In the genomic region with DNA sequence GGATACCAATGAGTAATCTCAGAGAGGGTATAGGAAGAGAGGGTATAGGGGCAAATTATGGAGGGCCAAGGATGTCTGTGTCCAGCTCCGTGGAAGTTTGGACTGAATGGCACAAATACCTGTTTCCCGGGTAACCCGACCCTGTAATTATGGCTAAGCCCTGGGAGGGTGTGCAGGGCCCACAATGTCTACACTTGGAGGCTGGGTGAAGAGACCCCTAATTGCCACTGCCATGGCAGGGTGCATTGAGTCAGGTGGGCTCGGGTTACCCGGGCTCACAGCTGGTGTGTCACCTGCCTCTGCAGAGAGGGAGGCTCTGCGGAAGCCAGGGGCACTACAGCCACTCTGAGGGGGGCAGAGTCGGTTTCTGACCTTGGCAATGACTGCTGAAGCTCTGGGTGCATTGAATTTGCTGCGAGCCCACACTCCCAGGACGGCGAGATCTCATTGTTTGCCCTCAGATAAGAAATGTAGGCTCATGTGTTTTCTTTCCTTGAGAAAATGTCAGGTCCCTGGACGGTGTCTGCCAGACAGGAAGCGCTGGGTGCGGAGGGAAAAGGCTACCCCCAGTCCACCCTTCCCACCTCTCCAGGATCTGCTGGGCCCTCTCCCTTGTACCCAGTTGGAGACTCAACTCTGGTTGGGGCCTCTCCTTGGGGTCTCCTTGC, we compare ENCODE assay signal across 17 mouse cellular contexts.
DNase-seq lines count a peak whose midpoint lies in the region; ATAC-seq lines count a peak whose summit lies in the region.
"Had no signal": no experiment of that assay in that cellular context is flagged by ENCODE, and none has a peak within 500 bp of the region (broad histone marks: within the 10 kb centered on the region; RNA-seq: fewer than 3 reads in every experiment).

No protein-coding gene starts in this region.

- no peak overlapping the region for H3K4me2 ChIP-seq in heart, embryonic 13.5 days
- H3K4me2 ChIP-seq in midbrain, embryonic 11.5 days: no peak overlapping the region
- H3K4me2 ChIP-seq: liver, embryonic 11.5 days; midbrain, embryonic 12.5 days had no signal

- peaks cover 17% of the 10 kb centered on the region; the same call in 1 of the 2 replicates for H3K27me3 ChIP-seq in heart, embryonic 13.5 days (replicated peaks)
- H3K27me3 ChIP-seq in midbrain, embryonic 10.5 days (ENCODE audit: low read depth, poor library complexity, severe bottlenecking): peaks cover 92% of the 10 kb centered on the region
- no peaks in the 10 kb centered on the region; the same call in none of the 2 replicates for H3K27me3 ChIP-seq in midbrain, embryonic 11.5 days (ENCODE audit: control insufficient read depth, insufficient read depth, low read length)
- H3K27me3 ChIP-seq in limb, embryonic 10.5 days (ENCODE audit: low read depth, poor library complexity, severe bottlenecking): peaks cover 3% of the 10 kb centered on the region; the same call in 1 of the 2 replicates

- H3K36me3 ChIP-seq in heart, embryonic 13.5 days: no peaks in the 10 kb centered on the region
- H3K36me3 ChIP-seq in midbrain, embryonic 10.5 days: no peaks in the 10 kb centered on the region
- no peaks in the 10 kb centered on the region for H3K36me3 ChIP-seq in midbrain, embryonic 11.5 days (ENCODE audit: control insufficient read depth, insufficient read depth, low read length)
- H3K36me3 ChIP-seq in limb, embryonic 10.5 days: peaks cover 26% of the 10 kb centered on the region
- H3K36me3 ChIP-seq: midbrain, embryonic 12.5 days had no signal

- H3K4me1 ChIP-seq in heart, embryonic 13.5 days: peaks cover 50% of the 10 kb centered on the region
- peaks cover 49% of the 10 kb centered on the region for H3K4me1 ChIP-seq in midbrain, embryonic 10.5 days
- peaks cover 16% of the 10 kb centered on the region for H3K4me1 ChIP-seq in midbrain, embryonic 11.5 days (ENCODE audit: control insufficient read depth, insufficient read depth, low read length)
- H3K4me1 ChIP-seq in limb, embryonic 10.5 days: peaks cover 97% of the 10 kb centered on the region

- no peak overlapping the region for H3K4me3 ChIP-seq in heart, embryonic 13.5 days
- H3K4me3 ChIP-seq in midbrain, embryonic 10.5 days: no peak overlapping the region
- H3K4me3 ChIP-seq in midbrain, embryonic 11.5 days (ENCODE audit: low read depth, low read length): no peak overlapping the region
- H3K4me3 ChIP-seq in limb, embryonic 10.5 days: no peak overlapping the region
- H3K4me3 ChIP-seq: midbrain, embryonic 12.5 days had no signal

- H3K9ac ChIP-seq in heart, embryonic 13.5 days: peak overlapping the region; percentile 50; the same call in 1 of the 2 replicates
- no peak overlapping the region for H3K9ac ChIP-seq in midbrain, embryonic 11.5 days (ENCODE audit: low read length)
- H3K9ac ChIP-seq: midbrain, embryonic 12.5 days had no signal

- no peaks in the 10 kb centered on the region for H3K9me3 ChIP-seq in heart, embryonic 13.5 days
- H3K9me3 ChIP-seq in midbrain, embryonic 10.5 days (replicated peaks): no peaks in the 10 kb centered on the region
- no peaks in the 10 kb centered on the region for H3K9me3 ChIP-seq in midbrain, embryonic 11.5 days (ENCODE audit: control insufficient read depth, low read length)
- H3K9me3 ChIP-seq in limb, embryonic 10.5 days (replicated peaks): no peaks in the 10 kb centered on the region
- H3K9me3 ChIP-seq: midbrain, embryonic 12.5 days had no signal

- ATAC-seq in heart, embryonic 13.5 days (ENCODE audit: extremely low read depth, insufficient number of reproducible peaks, low FRiP score, low TSS enrichment): no peak
- ATAC-seq in midbrain, embryonic 11.5 days (ENCODE audit: low FRiP score): no peak
- ATAC-seq: activated CD4-positive, CD25-positive, alpha-beta regulatory T cell, adult 4 months; forebrain, embryonic 14.5 days; Patski had no signal

- WGBS in heart, embryonic 13.5 days: 52% methylated on average over 13 of the region's 13 CpGs
- 74% methylated on average over 13 of the region's 13 CpGs for WGBS in midbrain, embryonic 10.5 days
- 73% methylated on average over 13 of the region's 13 CpGs for WGBS in midbrain, embryonic 11.5 days
- WGBS in limb, embryonic 10.5 days: 74% methylated on average over 13 of the region's 13 CpGs

- H3K27ac ChIP-seq in heart, embryonic 13.5 days (replicated peaks): no peak overlapping the region
- H3K27ac ChIP-seq in midbrain, embryonic 10.5 days (replicated peaks): 0 out of 2 replicates have a peak overlapping the region, but pooled peaks have one; percentile 42
- no peak overlapping the region for H3K27ac ChIP-seq in midbrain, embryonic 11.5 days (ENCODE audit: low read depth, low read length)
- H3K27ac ChIP-seq in limb, embryonic 10.5 days: peak overlapping the region; percentile 7
- H3K27ac ChIP-seq: midbrain, embryonic 12.5 days had no signal

- DNase-seq in heart, postnatal 14 days: no peak
- DNase-seq in midbrain, embryonic 10.5 days (ENCODE audit: low spot score): no peak
- DNase-seq in midbrain, embryonic 11.5 days (ENCODE audit: low spot score, missing footprints): no peak
- no peak for DNase-seq in limb, embryonic 10.5 days (ENCODE audit: low spot score)
- DNase-seq in cerebellum, adult 11 months: no peak
- DNase-seq in left cerebral cortex, adult 11 months (ENCODE audit: low spot score): no peak
- DNase-seq: adrenal gland, postnatal 25 days; cerebellum, adult 9-10 months; heart, postnatal 10 days; layer of hippocampus, postnatal 36 days; lung, postnatal 36 days had no signal

- intact Hi-C loops in heart, postnatal 14 days (cut with DNase I): no loop called here

Comparison
In these comparisons a context has a peak if more than half of its experiments do, and no peak if none do; other contexts are left out.
1. H3K27ac ChIP-seq: peak in midbrain, embryonic 10.5 days (single experiment) and limb, embryonic 10.5 days (single experiment); none in heart, embryonic 13.5 days (single experiment) and midbrain, embryonic 11.5 days (single experiment).